Mouse (Mus musculus) liver, embryonic 13.5 days (tissue): ENCODE data around the gene Reg1. TPM values are rescaled to one million over a fixed set of nuclear protein-coding genes. Genes with fewer than 3 reads are reported as not detected.

Source experiments
- ATAC-seq: fragments of 200-750 bp; cut with Nextera tagmentation; 2 replicates; pipeline ENCODE4 v1.8.0; 2017; ENCODE audit warnings: low read depth, mild to moderate bottlenecking, moderate number of reproducible peaks, moderate library complexity
- DNase-seq: peaks from one replicate; pipeline ENCODE4 v3.0.0; 2022
- H3K27ac ChIP-seq: fragments of 300-500 bp; sonication (generic); 2 replicates; pipeline ENCODE4 v1.5.1; 2015; ENCODE audit warnings: moderate library complexity, mild to moderate bottlenecking, inconsistent platforms
- H3K27me3 ChIP-seq: fragments of 300-500 bp; sonication (generic); 2 replicates; pipeline ENCODE4 v1.6.1; 2015; ENCODE audit warnings: mild to moderate bottlenecking, inconsistent platforms
- H3K36me3 ChIP-seq: fragments of 300-500 bp; sonication (generic); 2 replicates; pipeline ENCODE4 v1.6.1; 2015; ENCODE audit warnings: mild to moderate bottlenecking, inconsistent platforms
- H3K4me1 ChIP-seq: fragments of 300-500 bp; sonication (generic); replicated peaks from 2 replicates; pipeline ENCODE4 v1.6.1; 2015; ENCODE audit warnings: inconsistent platforms
- H3K4me2 ChIP-seq: fragments of 300-500 bp; sonication (generic); 2 replicates; pipeline ENCODE4 v1.6.1; 2015; ENCODE audit warnings: inconsistent platforms, mild to moderate bottlenecking, moderate library complexity
- H3K4me3 ChIP-seq: fragments of 300-500 bp; sonication (generic); replicated peaks from 2 replicates; pipeline ENCODE4 v1.5.1; 2015; ENCODE audit warnings: mild to moderate bottlenecking, inconsistent platforms
- H3K9ac ChIP-seq: fragments of 300-500 bp; sonication (generic); 2 replicates; pipeline ENCODE4 v1.6.1; 2015; ENCODE audit warnings: mild to moderate bottlenecking, inconsistent platforms
- H3K9me3 ChIP-seq: fragments of 300-500 bp; sonication (generic); replicated peaks from 2 replicates; pipeline ENCODE4 v1.6.1; 2016; ENCODE audit warnings: inconsistent platforms
- WGBS: fragments of 180-500 bp; shearing (Covaris S2); methylation state at CpG from one replicate; pipeline ENCODE4 v1.1.7; 2015; ENCODE audit not compliant: insufficient replicate concordance; 5-methylcytosine and 5-hydroxymethylcytosine counted together
- polyA plus RNA-seq: library from polyadenylated mRNA; unstranded; fragments of >200 nt; fragmentation: Nextera tagmentation; extraction: Ambion mirVana; gene quantifications from 2 replicates; pipeline ENCODE4 v1.2.1, GENCODE M21; 2015

The Reg1 gene
- polyA plus RNA-seq, 1 experiment from 2014 or later = not detected

- H3K4me2 ChIP-seq = no peak within 1 kb of the TSS
- 50% methylated on average over 2 of the region's 2 CpGs for WGBS
- no peaks in the 10 kb centered on the region for H3K36me3 ChIP-seq
- no peaks in the 10 kb centered on the region for H3K27me3 ChIP-seq
- no peaks in the 10 kb centered on the region for H3K9me3 ChIP-seq
- no peak within 1 kb of the TSS for H3K27ac ChIP-seq
- H3K4me3 ChIP-seq = no peak within 1 kb of the TSS
- DNase-seq (no peak), ATAC-seq (no peak)
- H3K9ac ChIP-seq = no peak within 1 kb of the TSS
- no peaks in the 10 kb centered on the region for H3K4me1 ChIP-seq
Measured at GRCm38 (mm10) chr6:78468772-78469171, 46.3 kb downstream of the Reg1 start, which contains the start of gene Reg3g. TSS of gene Reg3g (minus strand) at chr6:78468872.

DNA sequence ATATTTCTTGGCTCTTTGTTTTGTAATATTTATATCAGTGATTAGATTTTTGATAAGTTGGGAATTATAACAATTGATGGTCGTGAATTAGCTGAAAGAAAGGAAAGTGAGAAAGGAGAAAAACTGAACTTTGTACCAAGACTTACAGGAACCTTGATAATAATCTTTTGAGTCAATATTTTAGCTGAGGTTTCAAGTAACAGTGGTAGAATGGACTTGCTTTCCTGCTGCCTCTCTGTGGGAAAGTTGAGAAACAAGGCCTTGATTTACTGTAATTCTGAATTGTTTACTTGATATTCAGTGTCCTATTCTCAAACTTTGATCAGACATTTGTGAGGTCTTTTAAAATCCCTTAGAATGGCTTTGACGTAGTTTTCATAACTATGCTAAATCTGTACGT lies 46.8 kb downstream of the Reg1 start:
- 51% methylated on average over 3 of the region's 3 CpGs for WGBS

More for the DNA sequence above, 46.8 kb downstream of the Reg1 start:
- no peak overlapping the region for H3K4me2 ChIP-seq
- no peak for DNase-seq
- H3K27me3 ChIP-seq = no peaks in the 10 kb centered on the region
- no peak for ATAC-seq
- H3K27ac ChIP-seq = no peak overlapping the region
- no peaks in the 10 kb centered on the region for H3K36me3 ChIP-seq
- H3K9ac ChIP-seq = no peak overlapping the region
- no peaks in the 10 kb centered on the region for H3K4me1 ChIP-seq
- H3K9me3 ChIP-seq = no peaks in the 10 kb centered on the region
- no peak overlapping the region for H3K4me3 ChIP-seq

Other genes starting within 250 kb of the Reg1 start
- not detected in 2 replicates for gene Reg3b, start 52.1 kb upstream of the Reg1 start, polyA plus RNA-seq
- not detected in 2 replicates for gene Reg3d, start 43.8 kb upstream of the Reg1 start, polyA plus RNA-seq
- gene Reg3a, start 42.0 kb upstream of the Reg1 start, polyA plus RNA-seq = not detected in 2 replicates
- gene Reg2, start 27.1 kb upstream of the Reg1 start, polyA plus RNA-seq = not detected in 2 replicates
- not detected in 2 replicates for gene Reg3g, start 46.2 kb downstream of the Reg1 start, polyA plus RNA-seq